In the genomic region with DNA sequence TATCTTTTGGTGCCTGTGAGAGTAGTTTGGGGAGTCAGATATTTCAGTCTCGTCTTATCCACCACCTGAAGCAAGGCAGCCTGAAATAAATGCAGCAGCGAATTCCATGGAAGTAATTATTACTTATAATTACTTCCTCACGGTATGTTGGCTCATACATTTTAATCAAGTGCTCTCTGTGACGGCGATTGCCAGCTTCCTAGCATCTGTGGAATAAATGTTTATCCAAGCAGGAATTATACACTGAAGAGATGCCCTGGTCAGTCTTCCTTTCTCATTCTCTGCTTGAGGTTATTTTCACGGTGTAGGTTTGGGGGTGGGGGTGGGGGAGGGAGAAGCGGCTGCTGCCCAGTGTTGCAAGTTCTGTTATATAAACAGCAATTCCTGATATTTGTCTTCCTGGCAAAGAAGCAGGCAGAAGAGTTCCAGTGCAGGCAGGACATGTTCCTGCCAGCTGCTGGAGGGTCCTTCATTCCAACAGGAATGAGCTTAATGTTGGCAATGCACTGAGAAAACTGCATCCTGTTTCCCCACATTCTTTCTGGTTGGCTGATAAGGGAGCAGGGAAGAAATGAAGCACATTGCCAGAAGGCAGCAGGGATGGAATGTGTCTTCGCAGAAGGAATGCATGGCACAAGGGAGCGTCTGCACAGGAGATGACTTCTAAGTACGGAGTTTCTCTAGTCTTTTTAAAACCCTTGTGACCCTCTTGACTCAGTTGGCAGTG, we compare ENCODE assay signal across 9 mouse cellular contexts. TPM values are rescaled to one million over a fixed set of nuclear protein-coding genes. Genes with fewer than 3 reads are reported as not detected.
DNase-seq lines count a peak whose midpoint lies in the region; ATAC-seq and TF ChIP-seq lines count a peak whose summit lies in the region.
"Had no signal": no experiment of that assay in that cellular context is flagged by ENCODE, and none has a peak within 500 bp of the region (broad histone marks: within the 10 kb centered on the region; RNA-seq: fewer than 3 reads in every experiment).

No protein-coding gene starts in this region.

- DNase-seq in liver, adult 2 months (ENCODE audit: extremely low read depth, low read depth, low spot score): peak; percentile 34
- DNase-seq in liver: no peak
- DNase-seq in yolk sac, embryonic 10.5 days (ENCODE audit: low spot score): peak; percentile 31
- no peak for DNase-seq in ovary, postnatal 14 days (ENCODE audit: low spot score)
- DNase-seq in adrenal gland, adult (ENCODE audit: inconsistent age in 2 of 2, low spot score in 1 of 2): no peak

- no peaks in the 10 kb centered on the region for H3K79me2 ChIP-seq in liver, adult 2 months (ENCODE audit: control insufficient read depth, insufficient read depth, low read length)

- no peak for TF ChIP-seq CTCF in liver, adult 2 months (IDR thresholded peaks at IDR 0.05; ENCODE audit: low read depth, low read length)

- WGBS in liver, adult 2 months: 39% methylated on average over 10 of the region's 10 CpGs
- WGBS in forebrain, embryonic 15.5 days: 23% methylated on average over 10 of the region's 10 CpGs
- WGBS in lung, embryonic 16.5 days: 7% methylated on average over 10 of the region's 10 CpGs

- H3K9me3 ChIP-seq in forebrain, embryonic 15.5 days: no peaks in the 10 kb centered on the region
- H3K9me3 ChIP-seq in lung, embryonic 16.5 days (ENCODE audit: control insufficient read depth, low read length): no peaks in the 10 kb centered on the region
- H3K9me3 ChIP-seq: limb, embryonic 12.5 days had no signal

- no peaks in the 10 kb centered on the region for H3K36me3 ChIP-seq in liver, adult 2 months (ENCODE audit: control insufficient read depth, insufficient read depth, low read length)
- H3K36me3 ChIP-seq in forebrain, embryonic 15.5 days: no peaks in the 10 kb centered on the region
- H3K36me3 ChIP-seq in lung, embryonic 16.5 days (ENCODE audit: control insufficient read depth, insufficient read depth, low read length): no peaks in the 10 kb centered on the region
- H3K36me3 ChIP-seq: limb, embryonic 12.5 days had no signal

- no peak overlapping the region for H3K27ac ChIP-seq in liver, adult 2 months (replicated peaks; ENCODE audit: insufficient read depth, low read depth, low read length)
- peak overlapping the region; percentile 39 for H3K27ac ChIP-seq in forebrain, embryonic 15.5 days (replicated peaks)
- no peak overlapping the region; the same call in 1 of the 2 replicates for H3K27ac ChIP-seq in lung, embryonic 16.5 days (ENCODE audit: low read length)
- H3K27ac ChIP-seq: limb, embryonic 12.5 days had no signal

- H3K4me3 ChIP-seq in liver, adult 2 months (ENCODE audit: insufficient read depth, low read depth, low read length): no peak overlapping the region
- H3K4me3 ChIP-seq in forebrain, embryonic 15.5 days: no peak overlapping the region
- H3K4me3 ChIP-seq in lung, embryonic 16.5 days (ENCODE audit: low read length): no peak overlapping the region
- H3K4me3 ChIP-seq: limb, embryonic 12.5 days had no signal

- H3K9ac ChIP-seq in liver, adult 2 months (ENCODE audit: low read depth, low read length): no peak overlapping the region
- no peak overlapping the region for H3K9ac ChIP-seq in forebrain, embryonic 15.5 days (replicated peaks)
- no peak overlapping the region for H3K9ac ChIP-seq in lung, embryonic 16.5 days (ENCODE audit: low read length)
- H3K9ac ChIP-seq: limb, embryonic 12.5 days had no signal

- ATAC-seq in forebrain, embryonic 15.5 days (replicated peaks): peak; percentile 26; the same call in 1 of the 2 replicates
- peak; percentile 89 for ATAC-seq in lung, embryonic 16.5 days (ENCODE audit: low read depth)
- no peak for ATAC-seq in erythroid progenitor cell, adult 5-6 weeks (replicated peaks; ENCODE audit: low FRiP score, poor library complexity, severe bottlenecking)

- TF ChIP-seq POLR2A in liver, adult 2 months (IDR thresholded peaks at IDR 0.05; ENCODE audit: extremely low read depth, insufficient read depth, low read length): no peak

- no peaks in the 10 kb centered on the region for H3K27me3 ChIP-seq in liver, adult 2 months (ENCODE audit: control insufficient read depth, insufficient read depth, low read length)
- no peaks in the 10 kb centered on the region for H3K27me3 ChIP-seq in forebrain, embryonic 15.5 days
- H3K27me3 ChIP-seq in lung, embryonic 16.5 days (ENCODE audit: control insufficient read depth, insufficient read depth, low read depth, low read length): no peaks in the 10 kb centered on the region
- H3K27me3 ChIP-seq: limb, embryonic 12.5 days had no signal

- no peak overlapping the region for H3K4me2 ChIP-seq in forebrain, embryonic 15.5 days (replicated peaks)
- H3K4me2 ChIP-seq in lung, embryonic 16.5 days (ENCODE audit: low read depth, low read length): peak overlapping the region; percentile 12
- H3K4me2 ChIP-seq: limb, embryonic 12.5 days had no signal

- H3K4me1 ChIP-seq in liver, adult 2 months (ENCODE audit: control insufficient read depth, insufficient read depth, low read length): no peaks in the 10 kb centered on the region
- H3K4me1 ChIP-seq in forebrain, embryonic 15.5 days: peaks cover 23% of the 10 kb centered on the region
- peaks cover 8% of the 10 kb centered on the region for H3K4me1 ChIP-seq in lung, embryonic 16.5 days (replicated peaks; ENCODE audit: control insufficient read depth, insufficient read depth, low read length)

RNA-seq across cellular contexts. Expression of gene Rab3c, which starts 43.4 kb away (rescaled TPM):
- total RNA-seq in liver, adult 2 months (2014; rRNA removed): under 0.01 and 0.09 TPM in 2 replicates
- not detected in 2 replicates for polyA plus RNA-seq in liver, adult 2 months (2012; rRNA removed)
- 122 and 128 TPM in 2 replicates for polyA plus RNA-seq in forebrain, embryonic 15.5 days (2015; fragmentation: Nextera tagmentation; extraction: Ambion mirVana)
- 2.4 and 4.2 TPM in 2 replicates for polyA plus RNA-seq in lung, embryonic 16.5 days (2015; fragmentation: Nextera tagmentation; extraction: Ambion mirVana)
- not detected in 2 replicates for total RNA-seq in erythroid progenitor cell, adult 5-6 weeks (2015; ENCODE audit: low replicate concordance)
- under 0.01 TPM in 1 of 2 replicates, not detected in the other for total RNA-seq in erythroid progenitor cell, adult 5-6 weeks (2017; ENCODE audit: low replicate concordance)

Comparison
In these comparisons a context has a peak if more than half of its experiments do, and no peak if none do; other contexts are left out.
1. DNase-seq: peak in liver, adult 2 months (single experiment) and yolk sac, embryonic 10.5 days (single experiment); none in liver (single experiment), ovary, postnatal 14 days (single experiment) and adrenal gland, adult (0 of 2).
2. RNA of gene Rab3c, which starts 43.4 kb away (polyA plus RNA-seq): 122 to 128 TPM in forebrain, embryonic 15.5 days; 2.4 to 4.2 TPM in lung, embryonic 16.5 days and not detected in liver, adult 2 months; every median in the first group is over 10 times any median in the second.